Mouse (Mus musculus) brain, adult 10 weeks (tissue): ENCODE data around the gene Gm20883. TPM values are rescaled to one million over a fixed set of nuclear protein-coding genes. Genes with fewer than 3 reads are reported as not detected.

Source experiments
- polyA plus RNA-seq: library from polyadenylated mRNA; stranded (reverse); fragments of 350-450 nt; fragmentation: Illumina TruSeq; extraction: RNeasy Lipid Tissue Mini Kit (QIAGEN cat#74804); gene quantifications from one replicate; pipeline ENCODE4 v1.2.3, GENCODE M21; 2015; ENCODE audit warnings: low read depth, low replicate concordance

Gm20883 gene
- polyA plus RNA-seq: not detected

DNA sequence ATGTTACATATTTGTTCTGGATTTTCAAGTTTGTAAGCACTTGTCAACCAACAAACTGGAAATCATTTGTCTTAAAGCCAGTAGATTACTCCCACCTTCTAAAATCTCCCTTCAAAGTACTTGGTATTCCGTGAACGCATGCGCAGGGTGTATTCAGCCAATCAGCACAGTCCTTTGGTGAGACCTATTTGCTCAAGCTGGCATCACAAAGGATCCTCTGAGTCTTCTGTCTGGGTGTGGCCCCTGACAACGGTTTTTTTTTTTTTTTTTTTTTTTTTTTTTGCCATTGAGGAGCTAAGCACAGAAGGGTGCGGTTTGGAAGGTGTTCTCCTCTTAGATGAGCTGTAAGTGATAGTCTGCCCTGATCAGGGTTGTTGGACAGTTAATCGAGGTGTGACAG lies at the start of gene Gm20883:
Gene Gm20883, plus strand, starts transcription at position 301 of the 400 bp plus-strand sequence.

